Mouse (Mus musculus) forebrain, embryonic 16.5 days (tissue): ENCODE data around the gene Ablim1. TPM values are rescaled to one million over a fixed set of nuclear protein-coding genes. Genes with fewer than 3 reads are reported as not detected.

Experiments
- ATAC-seq: fragments of 200-750 bp; cut with Nextera tagmentation; 2 replicates; pipeline ENCODE4 v1.8.0; 2017; ENCODE audit warnings: mild to moderate bottlenecking, moderate library complexity
- H3K27ac ChIP-seq: fragments of 300-500 bp; sonication (generic); 2 replicates; pipeline ENCODE4 v1.5.1; 2014; ENCODE audit warnings: low read length, control low read depth
- H3K27me3 ChIP-seq: fragments of 300-500 bp; sonication (generic); replicated peaks from 2 replicates; pipeline ENCODE4 v1.6.1; 2014; ENCODE audit warnings: low read length; ENCODE audit not compliant: control insufficient read depth, insufficient read depth
- H3K36me3 ChIP-seq: fragments of 300-500 bp; sonication (generic); 2 replicates; pipeline ENCODE4 v1.6.1; 2014; ENCODE audit not compliant: control insufficient read depth, insufficient read depth
- H3K4me1 ChIP-seq: fragments of 300-500 bp; sonication (generic); replicated peaks from 2 replicates; pipeline ENCODE4 v1.6.1; 2014; ENCODE audit warnings: low read length; ENCODE audit not compliant: control insufficient read depth, insufficient read depth
- H3K4me2 ChIP-seq: fragments of 300-500 bp; sonication (generic); 2 replicates; pipeline ENCODE4 v1.6.1; 2014; ENCODE audit warnings: mild to moderate bottlenecking, low read length, control low read depth
- H3K4me3 ChIP-seq: fragments of 300-500 bp; sonication (generic); replicated peaks from 2 replicates; pipeline ENCODE4 v1.5.1; 2014; ENCODE audit warnings: mild to moderate bottlenecking, low read length, control low read depth
- H3K9ac ChIP-seq: fragments of 300-500 bp; sonication (generic); replicated peaks from 2 replicates; pipeline ENCODE4 v1.6.1; 2014; ENCODE audit warnings: low read depth, low read length, control low read depth
- H3K9me3 ChIP-seq: fragments of 300-500 bp; sonication (generic); 2 replicates; pipeline ENCODE4 v1.6.1; 2016; ENCODE audit warnings: low read length; ENCODE audit not compliant: control insufficient read depth
- WGBS: fragments of 180-500 bp; shearing (Covaris S2); extraction: QIAGEN DNeasy Blood & Tissue Kit; methylation state at CpG from one replicate; pipeline ENCODE4 v1.1.7; 2014; 5-methylcytosine and 5-hydroxymethylcytosine counted together
- polyA plus RNA-seq: library from polyadenylated mRNA; unstranded; fragments of >200 nt; fragmentation: Nextera tagmentation; extraction: Ambion mirVana; gene quantifications from 2 replicates; pipeline ENCODE4 v1.2.1, GENCODE M21; 2015

Gene Ablim1
- polyA plus RNA-seq, 1 experiment from 2014 or later: 47.1 TPM

GRCm38 (mm10) chr19:57091278-57091677 is 223.4 kb downstream of the Ablim1 start:
- Histone ChIP-seq H3K27me3 (no peaks in the 10 kb centered on the region), H3K4me3 (no peak overlapping the region), H3K9me3 (no peaks in the 10 kb centered on the region), H3K4me1 (no peaks in the 10 kb centered on the region), H3K9ac (no peak overlapping the region), H3K4me2 (no peak overlapping the region), H3K36me3 (no peaks in the 10 kb centered on the region), H3K27ac (no peak overlapping the region)
- no peak for ATAC-seq
- WGBS: 62% methylated on average over 7 of the region's 7 CpGs

DNA sequence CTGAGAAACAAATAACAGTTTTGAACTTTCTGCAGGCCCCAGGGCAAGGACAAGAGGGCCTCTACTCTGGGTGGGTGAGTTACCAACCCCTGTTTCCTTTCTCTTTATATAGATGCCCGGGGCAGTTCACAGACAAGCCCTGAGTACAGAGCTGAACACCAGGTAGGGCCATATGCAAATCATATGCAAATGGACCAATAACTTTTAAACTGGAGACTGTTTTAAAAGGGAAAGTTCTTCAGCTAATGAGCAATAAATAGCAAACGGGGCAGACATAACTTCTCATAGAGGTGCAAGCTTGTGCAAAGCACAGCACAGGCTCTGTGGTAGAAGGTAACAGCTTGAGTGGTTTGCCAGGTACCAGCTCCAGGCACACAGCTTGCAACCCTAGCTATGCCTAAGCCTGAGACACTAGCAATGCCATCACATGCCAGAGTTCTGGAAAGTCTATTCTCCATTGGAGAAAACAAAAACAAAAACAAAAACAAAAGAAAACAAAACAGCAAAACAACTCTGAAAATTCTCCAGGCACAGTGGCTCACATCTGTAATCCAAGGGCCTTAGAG is 225.8 kb downstream of the Ablim1 start:
- Histone ChIP-seq H3K9ac (no peak overlapping the region), H3K9me3 (no peaks in the 10 kb centered on the region), H3K4me1 (no peaks in the 10 kb centered on the region), H3K4me3 (no peak overlapping the region), H3K36me3 (no peaks in the 10 kb centered on the region), H3K27me3 (no peaks in the 10 kb centered on the region), H3K27ac (no peak overlapping the region), H3K4me2 (no peak overlapping the region)
- WGBS: 45% methylated on average over 2 of the region's 2 CpGs
- no peak for ATAC-seq

DNA sequence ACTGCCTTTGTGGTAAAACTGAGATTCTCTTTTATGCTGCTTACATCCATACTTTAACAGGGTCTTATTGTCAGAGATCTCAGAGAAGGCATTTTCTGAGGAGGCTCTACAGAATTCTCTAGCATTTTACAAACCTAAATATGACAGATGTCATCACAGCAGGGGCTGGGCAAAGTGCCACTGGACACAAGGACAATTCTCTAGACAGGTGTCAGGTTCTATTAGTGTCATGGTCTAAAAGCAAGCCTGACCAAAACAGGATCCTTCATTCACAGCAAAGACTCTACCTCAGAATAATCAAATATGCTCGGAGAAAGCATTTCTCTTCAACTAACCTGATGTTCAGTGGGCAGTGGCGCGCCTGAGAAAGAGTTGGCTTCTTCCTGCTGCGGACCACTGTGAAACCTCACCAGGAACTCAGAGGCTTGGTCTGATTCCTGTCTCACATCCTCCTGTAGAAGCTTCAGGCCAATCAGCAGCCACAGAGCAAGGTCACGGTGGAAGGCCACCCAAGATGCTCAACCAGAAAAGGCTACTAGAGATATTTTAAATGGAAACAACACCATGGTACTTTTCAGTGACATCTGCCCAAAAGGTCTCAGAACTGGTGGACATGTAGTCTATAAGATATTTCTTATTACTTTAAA is 230.1 kb downstream of the Ablim1 start:
- Histone ChIP-seq H3K9me3 (no peaks in the 10 kb centered on the region), H3K4me3 (no peak overlapping the region), H3K27me3 (no peaks in the 10 kb centered on the region), H3K27ac (no peak overlapping the region), H3K4me1 (0 out of 2 replicates have a peak, but pooled peaks cover 7% of the 10 kb centered on the region), H3K36me3 (no peaks in the 10 kb centered on the region), H3K9ac (no peak overlapping the region), H3K4me2 (no peak overlapping the region)
- ATAC-seq: no peak
- 91% methylated on average over 5 of the region's 5 CpGs for WGBS

DNA sequence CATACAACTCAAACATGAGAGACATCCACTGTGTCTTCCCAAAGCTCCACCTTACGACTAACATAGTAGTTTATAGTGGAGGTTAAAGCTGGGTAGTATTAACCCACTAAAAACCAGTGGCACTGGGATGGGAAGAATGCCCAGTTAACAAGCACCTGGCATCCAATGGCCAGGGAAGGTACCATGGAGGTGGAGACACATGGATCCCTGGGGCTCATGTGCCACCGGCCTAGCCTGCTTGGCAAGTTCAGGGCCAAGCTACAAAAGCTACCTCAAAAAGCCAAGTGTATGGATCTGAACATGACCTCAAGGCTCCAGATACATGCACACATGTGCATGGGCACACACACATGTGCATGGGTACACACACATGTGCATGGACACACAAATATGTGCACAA is 230.8 kb downstream of the Ablim1 start:
- Histone ChIP-seq H3K4me3 (no peak overlapping the region), H3K27ac (no peak overlapping the region), H3K36me3 (no peaks in the 10 kb centered on the region), H3K4me2 (no peak overlapping the region), H3K27me3 (no peaks in the 10 kb centered on the region), H3K9ac (no peak overlapping the region), H3K4me1 (peaks cover 11% of the 10 kb centered on the region), H3K9me3 (no peaks in the 10 kb centered on the region)
- no peak for ATAC-seq
- WGBS: 93% methylated on average over 2 of the region's 2 CpGs

- no peak overlapping the region for H3K27ac ChIP-seq
- H3K9me3 ChIP-seq: no peaks in the 10 kb centered on the region
- no peak for ATAC-seq
- H3K4me3 ChIP-seq: no peak overlapping the region
- no peak overlapping the region for H3K4me2 ChIP-seq
- 62% methylated on average over 10 of the region's 10 CpGs for WGBS
- no peaks in the 10 kb centered on the region for H3K27me3 ChIP-seq
- H3K4me1 ChIP-seq: peaks cover 18% of the 10 kb centered on the region
- H3K36me3 ChIP-seq: no peaks in the 10 kb centered on the region
- H3K9ac ChIP-seq: no peak overlapping the region
These were observed 231.6 kb downstream of the Ablim1 start for GRCm38 (mm10) chr19:57083183-57083555.

- H3K9ac ChIP-seq: no peak overlapping the region
- H3K36me3 ChIP-seq: no peaks in the 10 kb centered on the region
- 0 out of 2 replicates have a peak, but pooled peaks have one; percentile 26 for ATAC-seq
- no peak overlapping the region for H3K4me2 ChIP-seq
- no peak overlapping the region for H3K4me3 ChIP-seq
- H3K4me1 ChIP-seq: peaks cover 24% of the 10 kb centered on the region
- no peak overlapping the region for H3K27ac ChIP-seq
- WGBS: 24% methylated on average over 17 of the region's 17 CpGs
- no peaks in the 10 kb centered on the region for H3K27me3 ChIP-seq
- H3K9me3 ChIP-seq: no peaks in the 10 kb centered on the region
These were observed 232.1 kb downstream of the Ablim1 start for GRCm38 (mm10) chr19:57082454-57083182.

DNA sequence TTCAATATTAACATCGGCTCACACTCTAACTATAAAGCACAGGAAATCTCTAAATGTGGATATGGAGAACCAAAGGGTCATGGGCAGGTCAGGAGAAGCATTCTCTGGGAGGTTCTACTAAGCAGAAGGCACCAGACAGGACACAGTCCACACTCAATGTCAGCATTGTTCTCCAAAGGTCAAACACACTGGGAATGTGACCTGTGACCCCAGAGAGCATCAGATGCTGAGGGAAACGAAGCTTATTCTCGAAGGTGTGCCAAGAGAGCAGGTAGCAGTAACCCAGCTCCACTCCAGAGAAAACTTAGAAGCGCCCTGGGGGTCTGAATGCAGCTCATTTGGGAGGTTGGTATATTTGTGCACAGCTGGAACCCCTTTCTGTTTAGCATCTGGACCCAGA is 233.2 kb downstream of the Ablim1 start:
- Histone ChIP-seq H3K27me3 (no peaks in the 10 kb centered on the region), H3K4me3 (no peak overlapping the region), H3K4me1 (peaks cover 25% of the 10 kb centered on the region), H3K4me2 (no peak overlapping the region), H3K36me3 (no peaks in the 10 kb centered on the region), H3K27ac (no peak overlapping the region), H3K9me3 (no peaks in the 10 kb centered on the region), H3K9ac (no peak overlapping the region)
- WGBS: 74% methylated on average over 4 of the region's 4 CpGs
- ATAC-seq: no peak

DNA sequence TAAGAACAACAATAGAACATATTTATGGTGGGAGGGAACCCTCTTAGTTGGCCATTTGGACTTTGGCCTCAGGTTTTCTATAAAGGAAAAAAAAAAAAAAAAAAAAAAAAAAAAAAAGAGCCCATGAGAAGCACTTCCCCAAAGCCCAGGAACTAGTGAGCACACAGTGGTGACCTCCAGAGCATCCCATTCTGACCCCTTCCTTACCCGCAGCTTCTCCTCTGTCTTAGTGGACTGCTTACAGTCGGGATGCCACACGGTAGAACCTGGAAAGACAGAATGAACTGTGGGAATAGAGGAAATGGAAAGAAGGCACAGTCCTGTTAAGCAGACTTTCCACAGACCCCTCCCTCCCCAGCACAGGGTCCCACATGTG is 235.1 kb downstream of the Ablim1 start:
- 94% methylated on average over 3 of the region's 3 CpGs for WGBS
- ATAC-seq: no peak
- no peaks in the 10 kb centered on the region for H3K9me3 ChIP-seq
- no peak overlapping the region for H3K4me2 ChIP-seq
- H3K27me3 ChIP-seq: no peaks in the 10 kb centered on the region
- no peak overlapping the region for H3K9ac ChIP-seq
- no peak overlapping the region for H3K4me3 ChIP-seq
- peaks cover 25% of the 10 kb centered on the region for H3K4me1 ChIP-seq
- no peak overlapping the region for H3K27ac ChIP-seq
- no peaks in the 10 kb centered on the region for H3K36me3 ChIP-seq

DNA sequence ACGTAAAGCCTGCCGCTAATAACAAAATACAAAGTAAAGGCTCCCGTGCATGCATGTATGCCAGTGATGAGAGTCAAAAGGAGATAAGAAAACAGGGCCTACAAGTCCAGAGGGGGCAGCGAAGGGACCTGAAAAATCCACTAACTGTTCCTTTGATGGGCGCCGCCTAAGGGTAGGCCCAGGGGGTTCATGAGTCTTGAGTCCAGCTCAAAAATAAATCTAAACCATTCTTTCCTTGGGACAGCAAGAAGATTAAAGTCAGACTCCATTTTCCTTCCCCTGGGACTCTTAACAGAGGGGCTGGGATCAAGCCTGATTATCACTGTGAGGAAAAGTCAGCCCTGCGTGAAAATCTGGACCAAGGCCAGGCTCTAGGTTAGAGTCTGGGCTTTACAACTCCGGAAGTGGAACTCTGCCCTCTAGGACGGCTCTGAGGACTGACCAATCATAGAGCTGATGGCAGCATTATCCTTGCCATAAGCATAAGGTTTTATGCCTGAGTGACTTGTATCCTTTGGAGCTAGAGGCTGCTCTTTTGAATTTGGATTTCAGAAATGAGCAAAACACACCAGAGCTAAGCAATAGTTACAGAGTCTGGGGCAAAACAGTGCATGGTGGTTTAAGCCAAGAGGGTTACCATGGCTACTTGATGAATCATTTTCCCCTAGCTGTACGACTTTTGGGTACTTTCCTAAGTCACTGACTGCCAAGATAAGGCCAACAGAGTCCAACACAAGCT is 235.7 kb downstream of the Ablim1 start:
- no peaks in the 10 kb centered on the region for H3K9me3 ChIP-seq
- H3K27me3 ChIP-seq: no peaks in the 10 kb centered on the region
- H3K4me3 ChIP-seq: no peak overlapping the region
- H3K9ac ChIP-seq: no peak overlapping the region
- H3K27ac ChIP-seq: no peak overlapping the region
- WGBS: 16% methylated on average over 10 of the region's 10 CpGs
- peak overlapping the region; percentile 27 for H3K4me2 ChIP-seq
- H3K36me3 ChIP-seq: no peaks in the 10 kb centered on the region
- H3K4me1 ChIP-seq: peaks cover 25% of the 10 kb centered on the region
- 0 out of 2 replicates have a peak, but pooled peaks have one; percentile 19 for ATAC-seq
